Mouse (Mus musculus): ENCODE results near the gene Slc8a2. TPM values are rescaled to one million over a fixed set of nuclear protein-coding genes. Genes with fewer than 3 reads are reported as not detected.
A peak's percentile ranks its signal among the peaks of the same experiment; 100 is the strongest.

The Slc8a2 gene
- polyA plus RNA-seq, 1 experiment: 34.0 TPM

- DNase-seq (ENCODE audit: low read depth): peak; percentile 20
- TF ChIP-seq POLR2A (IDR thresholded peaks at IDR 0.05; ENCODE audit: borderline replicate concordance, extremely low read depth, insufficient read depth, insufficient read length, poor library complexity, severe bottlenecking): no peak
- TF ChIP-seq CTCF (IDR thresholded peaks at IDR 0.05; ENCODE audit: borderline replicate concordance, extremely low read depth, insufficient read depth, insufficient read length): no peak
Observed at GRCm38 (mm10) chr7:16128899-16129298, 727 bp upstream of the Slc8a2 start.

GRCm38 (mm10) chr7:16129846-16130691 lies 443 bp downstream of the Slc8a2 start:
- peak; percentile 97 for DNase-seq (ENCODE audit: low read depth)

GRCm38 (mm10) chr7:16130956-16131634 lies 1.5 kb downstream of the Slc8a2 start:
- DNase-seq (ENCODE audit: low read depth): peak; percentile 24
- TF ChIP-seq CTCF (IDR thresholded peaks at IDR 0.05; ENCODE audit: borderline replicate concordance, extremely low read depth, insufficient read depth, insufficient read length) (no peak), POLR2A (IDR thresholded peaks at IDR 0.05; ENCODE audit: borderline replicate concordance, extremely low read depth, insufficient read depth, insufficient read length, poor library complexity, severe bottlenecking) (no peak)

More at GRCm38 (mm10) chr7:16129846-16130691, 443 bp downstream of the Slc8a2 start:
- TF ChIP-seq CTCF (IDR thresholded peaks at IDR 0.05; ENCODE audit: borderline replicate concordance, extremely low read depth, insufficient read depth, insufficient read length): no peak
- TF ChIP-seq POLR2A (IDR thresholded peaks at IDR 0.05; ENCODE audit: borderline replicate concordance, extremely low read depth, insufficient read depth, insufficient read length, poor library complexity, severe bottlenecking): no peak

GRCm38 (mm10) chr7:16132161-16132581 lies 2.5 kb downstream of the Slc8a2 start:
- no peak for TF ChIP-seq CTCF (IDR thresholded peaks at IDR 0.05; ENCODE audit: borderline replicate concordance, extremely low read depth, insufficient read depth, insufficient read length)
- no peak for TF ChIP-seq POLR2A (IDR thresholded peaks at IDR 0.05; ENCODE audit: borderline replicate concordance, extremely low read depth, insufficient read depth, insufficient read length, poor library complexity, severe bottlenecking)
- DNase-seq (ENCODE audit: low read depth): peak; percentile 82

DNA sequence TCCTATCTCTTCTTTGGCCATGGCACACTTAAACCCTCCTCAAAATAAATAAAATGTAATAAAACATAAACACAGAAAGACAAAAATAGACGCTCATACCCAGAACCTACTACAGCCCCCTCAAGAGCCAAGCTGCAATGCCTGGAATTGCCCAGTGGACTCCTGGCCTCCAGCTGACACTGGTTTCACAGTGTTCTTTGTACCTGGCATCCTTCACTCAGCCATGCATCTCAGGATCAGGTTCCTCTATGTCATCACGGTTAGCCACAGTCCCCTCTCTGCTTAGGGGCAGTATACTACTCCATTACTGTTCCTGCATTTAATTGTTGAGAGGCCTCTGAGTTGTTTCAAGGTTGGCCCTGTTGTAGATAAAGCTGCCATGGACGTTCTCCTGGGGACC lies 3.3 kb downstream of the Slc8a2 start:
- DNase-seq (ENCODE audit: low read depth): no peak
- TF ChIP-seq CTCF (IDR thresholded peaks at IDR 0.05; ENCODE audit: borderline replicate concordance, extremely low read depth, insufficient read depth, insufficient read length) (no peak), POLR2A (IDR thresholded peaks at IDR 0.05; ENCODE audit: borderline replicate concordance, extremely low read depth, insufficient read depth, insufficient read length, poor library complexity, severe bottlenecking) (no peak)

DNA sequence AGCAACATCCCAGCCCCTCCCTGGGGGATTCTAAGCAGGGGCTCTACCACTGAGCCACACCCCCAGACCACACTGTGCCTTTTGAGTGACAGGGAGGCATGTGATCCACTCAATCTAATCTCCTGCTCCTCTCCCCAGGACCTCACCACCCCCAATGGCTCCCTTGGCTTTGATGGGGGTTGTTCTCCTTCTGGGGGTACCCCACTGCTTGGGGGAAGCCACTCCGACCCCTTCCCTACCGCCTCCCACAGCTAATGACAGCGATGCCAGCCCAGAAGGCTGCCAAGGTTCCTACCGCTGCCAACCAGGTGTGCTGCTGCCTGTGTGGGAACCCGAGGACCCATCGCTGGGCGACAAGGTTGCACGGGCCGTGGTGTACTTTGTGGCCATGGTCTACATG lies 4.1 kb downstream of the Slc8a2 start:
- no peak for DNase-seq (ENCODE audit: low read depth)
- TF ChIP-seq CTCF (IDR thresholded peaks at IDR 0.05; ENCODE audit: borderline replicate concordance, extremely low read depth, insufficient read depth, insufficient read length) (no peak), POLR2A (IDR thresholded peaks at IDR 0.05; ENCODE audit: borderline replicate concordance, extremely low read depth, insufficient read depth, insufficient read length, poor library complexity, severe bottlenecking) (no peak)

- no peak for TF ChIP-seq CTCF (IDR thresholded peaks at IDR 0.05; ENCODE audit: borderline replicate concordance, extremely low read depth, insufficient read depth, insufficient read length)
- TF ChIP-seq POLR2A (IDR thresholded peaks at IDR 0.05; ENCODE audit: borderline replicate concordance, extremely low read depth, insufficient read depth, insufficient read length, poor library complexity, severe bottlenecking): no peak
- peak; percentile 89 for DNase-seq (ENCODE audit: low read depth)
Observed at GRCm38 (mm10) chr7:16134951-16135392, 5.3 kb downstream of the Slc8a2 start.

GRCm38 (mm10) chr7:16146489-16147410 lies 17.1 kb downstream of the Slc8a2 start:
- peak; percentile 86 for DNase-seq (ENCODE audit: low read depth)
- TF ChIP-seq CTCF (IDR thresholded peaks at IDR 0.05; ENCODE audit: borderline replicate concordance, extremely low read depth, insufficient read depth, insufficient read length) (no peak), POLR2A (IDR thresholded peaks at IDR 0.05; ENCODE audit: borderline replicate concordance, extremely low read depth, insufficient read depth, insufficient read length, poor library complexity, severe bottlenecking) (no peak)

DNA sequence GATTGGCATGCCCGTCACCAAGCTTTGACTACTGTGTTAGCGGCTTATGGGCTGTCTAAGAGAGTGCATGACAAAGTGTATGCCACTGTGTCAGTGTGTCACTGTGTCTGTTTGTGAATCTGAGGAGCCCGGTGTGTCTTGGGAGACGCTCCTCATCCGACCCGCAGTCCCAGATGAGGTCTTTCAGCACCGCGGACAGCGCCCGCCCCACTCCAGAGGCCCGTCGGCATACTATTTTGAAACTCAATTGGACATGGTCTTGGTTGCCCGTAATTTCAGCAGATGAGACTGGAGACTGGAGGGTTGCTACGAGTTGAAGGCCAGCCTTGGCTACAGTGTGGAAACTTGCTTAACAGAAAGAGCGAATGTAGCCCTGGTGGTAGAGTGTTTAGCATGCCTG lies 18.0 kb downstream of the Slc8a2 start:
- DNase-seq (ENCODE audit: low read depth): peak; percentile 24
- TF ChIP-seq CTCF (IDR thresholded peaks at IDR 0.05; ENCODE audit: borderline replicate concordance, extremely low read depth, insufficient read depth, insufficient read length) (no peak), POLR2A (IDR thresholded peaks at IDR 0.05; ENCODE audit: borderline replicate concordance, extremely low read depth, insufficient read depth, insufficient read length, poor library complexity, severe bottlenecking) (no peak)

GRCm38 (mm10) chr7:16149241-16149640 lies 19.6 kb downstream of the Slc8a2 start:
- TF ChIP-seq POLR2A (IDR thresholded peaks at IDR 0.05; ENCODE audit: borderline replicate concordance, extremely low read depth, insufficient read depth, insufficient read length, poor library complexity, severe bottlenecking) (no peak), CTCF (IDR thresholded peaks at IDR 0.05; ENCODE audit: borderline replicate concordance, extremely low read depth, insufficient read depth, insufficient read length) (no peak)
- peak; percentile 66 for DNase-seq (ENCODE audit: low read depth)

All from brain, embryonic 14.5 days (tissue).